Mouse (Mus musculus): ENCODE measurements around the gene Cyb5rl. TPM values are rescaled to one million over a fixed set of nuclear protein-coding genes. Genes with fewer than 3 reads are reported as not detected.

The Cyb5rl gene
- polyA plus RNA-seq, 1 experiment from 2014 or later, result 4.1 TPM

- Histone ChIP-seq H3K27me3 (ENCODE audit: control insufficient read depth, insufficient read depth, low read depth, low read length) (no peaks in the 10 kb centered on the region), H3K9me3 (replicated peaks; ENCODE audit: control insufficient read depth, low read length, poor library complexity, severe bottlenecking) (no peaks in the 10 kb centered on the region), H3K27ac (ENCODE audit: low read length) (no peak overlapping the region), H3K9ac (ENCODE audit: low read depth, low read length) (no peak overlapping the region), H3K4me1 (ENCODE audit: control insufficient read depth, insufficient read depth, low read length) (0 out of 2 replicates have a peak, but pooled peaks cover 3% of the 10 kb centered on the region), H3K4me2 (ENCODE audit: low read length) (no peak overlapping the region), H3K4me3 (ENCODE audit: low read depth, low read length) (no peak overlapping the region), H3K36me3 (ENCODE audit: control insufficient read depth, insufficient read depth, low read length) (peaks cover 35% of the 10 kb centered on the region)
- WGBS, result 94% methylated on average over 4 of the region's 4 CpGs
- no peak for ATAC-seq
Measured at GRCm38 (mm10) chr4:107035689-107036088, 31.1 kb upstream of the Cyb5rl start.

- no peaks in the 10 kb centered on the region for H3K27me3 ChIP-seq (ENCODE audit: control insufficient read depth, insufficient read depth, low read depth, low read length)
- peaks cover 35% of the 10 kb centered on the region for H3K36me3 ChIP-seq (ENCODE audit: control insufficient read depth, insufficient read depth, low read length)
- H3K4me2 ChIP-seq (ENCODE audit: low read length), result no peak overlapping the region
- no peak for ATAC-seq
- H3K4me3 ChIP-seq (ENCODE audit: low read depth, low read length), result no peak overlapping the region
- WGBS, result 90% methylated on average over 2 of the region's 2 CpGs
- 0 out of 2 replicates have a peak, but pooled peaks cover 3% of the 10 kb centered on the region for H3K4me1 ChIP-seq (ENCODE audit: control insufficient read depth, insufficient read depth, low read length)
- no peaks in the 10 kb centered on the region for H3K9me3 ChIP-seq (replicated peaks; ENCODE audit: control insufficient read depth, low read length, poor library complexity, severe bottlenecking)
- no peak overlapping the region for H3K9ac ChIP-seq (ENCODE audit: low read depth, low read length)
- no peak overlapping the region for H3K27ac ChIP-seq (ENCODE audit: low read length)
Measured at GRCm38 (mm10) chr4:107036985-107037384, 29.8 kb upstream of the Cyb5rl start.

- H3K4me3 ChIP-seq (ENCODE audit: low read depth, low read length), result no peak overlapping the region
- H3K27ac ChIP-seq (ENCODE audit: low read length), result peak overlapping the region; percentile 71
- H3K4me1 ChIP-seq (ENCODE audit: control insufficient read depth, insufficient read depth, low read length), result 0 out of 2 replicates have a peak, but pooled peaks cover 3% of the 10 kb centered on the region
- H3K4me2 ChIP-seq (ENCODE audit: low read length), result no peak overlapping the region
- WGBS, result 77% methylated on average over 4 of the region's 4 CpGs
- H3K36me3 ChIP-seq (ENCODE audit: control insufficient read depth, insufficient read depth, low read length), result peaks cover 32% of the 10 kb centered on the region
- H3K27me3 ChIP-seq (ENCODE audit: control insufficient read depth, insufficient read depth, low read depth, low read length), result no peaks in the 10 kb centered on the region
- H3K9me3 ChIP-seq (replicated peaks; ENCODE audit: control insufficient read depth, low read length, poor library complexity, severe bottlenecking), result no peaks in the 10 kb centered on the region
- no peak overlapping the region for H3K9ac ChIP-seq (ENCODE audit: low read depth, low read length)
- ATAC-seq, result no peak
Measured at GRCm38 (mm10) chr4:107038303-107038702, 28.5 kb upstream of the Cyb5rl start.

DNA sequence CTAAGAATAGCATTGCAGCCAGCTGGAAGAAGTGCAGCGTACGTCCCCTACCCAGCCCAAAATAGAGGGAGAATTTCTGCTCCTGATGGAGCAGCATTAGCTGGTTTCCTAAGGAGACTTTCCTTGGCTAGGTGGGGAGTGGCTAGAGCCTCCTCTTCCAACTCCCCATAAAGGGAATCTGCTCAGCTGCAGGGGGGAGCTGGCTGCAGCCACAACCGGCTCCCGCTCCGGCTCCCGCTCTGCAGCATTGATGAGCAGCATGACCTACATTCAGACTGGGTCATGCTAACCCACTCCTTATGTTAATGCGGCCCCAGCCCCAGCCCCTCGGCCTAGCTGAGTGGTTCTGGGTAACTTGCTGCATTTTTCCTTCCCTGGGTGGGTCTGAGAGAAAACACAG is 27.5 kb upstream of the Cyb5rl start:
- H3K36me3 ChIP-seq (ENCODE audit: control insufficient read depth, insufficient read depth, low read length), result peaks cover 32% of the 10 kb centered on the region
- peak; percentile 50; the same call in 1 of the 2 replicates for ATAC-seq

GRCm38 (mm10) chr4:107042304-107042703 is 24.5 kb upstream of the Cyb5rl start:
- ATAC-seq, result no peak
- Histone ChIP-seq H3K9me3 (replicated peaks; ENCODE audit: control insufficient read depth, low read length, poor library complexity, severe bottlenecking) (no peaks in the 10 kb centered on the region), H3K27ac (ENCODE audit: low read length) (no peak overlapping the region), H3K27me3 (ENCODE audit: control insufficient read depth, insufficient read depth, low read depth, low read length) (no peaks in the 10 kb centered on the region), H3K36me3 (ENCODE audit: control insufficient read depth, insufficient read depth, low read length) (peaks cover 37% of the 10 kb centered on the region), H3K4me1 (ENCODE audit: control insufficient read depth, insufficient read depth, low read length) (0 out of 2 replicates have a peak, but pooled peaks cover 3% of the 10 kb centered on the region), H3K4me2 (ENCODE audit: low read length) (no peak overlapping the region), H3K9ac (ENCODE audit: low read depth, low read length) (no peak overlapping the region), H3K4me3 (ENCODE audit: low read depth, low read length) (no peak overlapping the region)
- WGBS, result 95% methylated on average over 6 of the region's 6 CpGs

More for the DNA sequence above, 27.5 kb upstream of the Cyb5rl start:
- Histone ChIP-seq H3K4me2 (ENCODE audit: low read length) (0 out of 2 replicates have a peak overlapping the region, but pooled peaks have one; percentile 1), H3K4me1 (ENCODE audit: control insufficient read depth, insufficient read depth, low read length) (0 out of 2 replicates have a peak, but pooled peaks cover 3% of the 10 kb centered on the region), H3K27me3 (ENCODE audit: control insufficient read depth, insufficient read depth, low read depth, low read length) (no peaks in the 10 kb centered on the region), H3K9me3 (replicated peaks; ENCODE audit: control insufficient read depth, low read length, poor library complexity, severe bottlenecking) (no peaks in the 10 kb centered on the region), H3K4me3 (ENCODE audit: low read depth, low read length) (no peak overlapping the region), H3K9ac (ENCODE audit: low read depth, low read length) (no peak overlapping the region), H3K27ac (ENCODE audit: low read length) (peak overlapping the region; percentile 71)
- 54% methylated on average over 8 of the region's 8 CpGs for WGBS

DNA sequence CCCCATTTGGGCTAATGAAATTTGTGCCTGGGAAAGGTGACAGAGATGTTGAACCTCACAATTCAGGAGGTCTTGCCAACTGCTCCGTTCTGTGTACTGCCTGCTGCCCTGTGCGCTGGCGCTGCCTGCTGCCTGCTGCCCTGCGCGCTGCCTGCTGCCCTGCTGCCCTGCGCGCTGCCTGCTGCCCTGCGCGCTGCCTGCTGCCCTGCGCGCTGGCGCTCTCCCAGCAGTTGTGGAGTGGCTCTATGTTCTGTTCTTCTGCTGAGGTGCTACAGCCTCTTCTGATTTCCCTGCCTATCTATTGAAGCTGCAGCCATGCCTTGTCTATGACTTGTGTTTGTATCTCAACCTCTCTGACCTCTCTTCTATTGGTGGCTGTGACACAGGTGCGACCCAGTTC is 21.6 kb upstream of the Cyb5rl start:
- Histone ChIP-seq H3K4me3 (ENCODE audit: low read depth, low read length) (no peak overlapping the region), H3K4me2 (ENCODE audit: low read length) (no peak overlapping the region), H3K27me3 (ENCODE audit: control insufficient read depth, insufficient read depth, low read depth, low read length) (no peaks in the 10 kb centered on the region), H3K27ac (ENCODE audit: low read length) (no peak overlapping the region), H3K9ac (ENCODE audit: low read depth, low read length) (no peak overlapping the region), H3K4me1 (ENCODE audit: control insufficient read depth, insufficient read depth, low read length) (no peaks in the 10 kb centered on the region), H3K9me3 (replicated peaks; ENCODE audit: control insufficient read depth, low read length, poor library complexity, severe bottlenecking) (no peaks in the 10 kb centered on the region), H3K36me3 (ENCODE audit: control insufficient read depth, insufficient read depth, low read length) (peaks cover 28% of the 10 kb centered on the region)
- WGBS, result 97% methylated on average over 13 of the region's 13 CpGs
- no peak for ATAC-seq

DNA sequence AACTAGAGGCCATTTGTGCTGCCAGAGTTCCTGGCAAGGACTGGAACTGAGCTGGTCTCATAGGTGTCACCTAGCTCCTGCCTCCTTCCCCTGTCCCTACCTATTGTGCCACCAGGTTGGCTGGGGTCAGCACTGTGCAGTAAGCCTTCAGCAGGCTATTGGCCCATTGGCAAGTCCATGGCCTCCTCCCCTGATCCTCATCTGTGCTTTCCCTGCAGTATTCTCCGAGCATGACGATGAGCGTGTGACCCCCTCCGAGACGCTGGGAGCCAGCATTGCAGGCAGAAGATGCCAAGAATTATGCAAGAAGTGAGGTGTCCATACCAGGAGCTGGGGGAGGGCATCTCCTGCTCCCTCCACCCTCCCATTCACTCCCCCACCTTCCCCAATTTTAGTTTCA is 19.0 kb upstream of the Cyb5rl start:
- H3K4me1 ChIP-seq (ENCODE audit: control insufficient read depth, insufficient read depth, low read length), result no peaks in the 10 kb centered on the region
- WGBS, result 87% methylated on average over 5 of the region's 5 CpGs
- no peaks in the 10 kb centered on the region for H3K27me3 ChIP-seq (ENCODE audit: control insufficient read depth, insufficient read depth, low read depth, low read length)
- H3K4me2 ChIP-seq (ENCODE audit: low read length), result no peak overlapping the region
- no peak overlapping the region for H3K9ac ChIP-seq (ENCODE audit: low read depth, low read length)
- H3K4me3 ChIP-seq (ENCODE audit: low read depth, low read length), result no peak overlapping the region
- no peak overlapping the region; the same call in 1 of the 2 replicates for H3K27ac ChIP-seq (ENCODE audit: low read length)
- ATAC-seq, result no peak
- H3K36me3 ChIP-seq (ENCODE audit: control insufficient read depth, insufficient read depth, low read length), result peaks cover 16% of the 10 kb centered on the region
- H3K9me3 ChIP-seq (replicated peaks; ENCODE audit: control insufficient read depth, low read length, poor library complexity, severe bottlenecking), result no peaks in the 10 kb centered on the region

GRCm38 (mm10) chr4:107048568-107049162 is 18.1 kb upstream of the Cyb5rl start:
- H3K9me3 ChIP-seq (replicated peaks; ENCODE audit: control insufficient read depth, low read length, poor library complexity, severe bottlenecking), result no peaks in the 10 kb centered on the region
- ATAC-seq, result no peak
- no peak overlapping the region for H3K27ac ChIP-seq (ENCODE audit: low read length)
- 87% methylated on average over 11 of the region's 11 CpGs for WGBS
- H3K36me3 ChIP-seq (ENCODE audit: control insufficient read depth, insufficient read depth, low read length), result peaks cover 16% of the 10 kb centered on the region
- no peak overlapping the region for H3K4me3 ChIP-seq (ENCODE audit: low read depth, low read length)
- H3K4me1 ChIP-seq (ENCODE audit: control insufficient read depth, insufficient read depth, low read length), result no peaks in the 10 kb centered on the region
- no peak overlapping the region for H3K9ac ChIP-seq (ENCODE audit: low read depth, low read length)
- no peaks in the 10 kb centered on the region for H3K27me3 ChIP-seq (ENCODE audit: control insufficient read depth, insufficient read depth, low read depth, low read length)
- no peak overlapping the region for H3K4me2 ChIP-seq (ENCODE audit: low read length)

- Histone ChIP-seq H3K27ac (ENCODE audit: low read length) (no peak overlapping the region), H3K9me3 (replicated peaks; ENCODE audit: control insufficient read depth, low read length, poor library complexity, severe bottlenecking) (no peaks in the 10 kb centered on the region), H3K4me2 (ENCODE audit: low read length) (no peak overlapping the region), H3K9ac (ENCODE audit: low read depth, low read length) (no peak overlapping the region), H3K4me3 (ENCODE audit: low read depth, low read length) (no peak overlapping the region), H3K27me3 (ENCODE audit: control insufficient read depth, insufficient read depth, low read depth, low read length) (no peaks in the 10 kb centered on the region), H3K4me1 (ENCODE audit: control insufficient read depth, insufficient read depth, low read length) (no peaks in the 10 kb centered on the region), H3K36me3 (ENCODE audit: control insufficient read depth, insufficient read depth, low read length) (peaks cover 8% of the 10 kb centered on the region; the same call in 1 of the 2 replicates)
- no peak for ATAC-seq
- WGBS, result 68% methylated on average over 3 of the region's 4 CpGs
Measured at GRCm38 (mm10) chr4:107051889-107052288, 14.9 kb upstream of the Cyb5rl start.
